Comparison of ENCODE assay signal across 8 mouse cellular contexts in the genomic region with DNA sequence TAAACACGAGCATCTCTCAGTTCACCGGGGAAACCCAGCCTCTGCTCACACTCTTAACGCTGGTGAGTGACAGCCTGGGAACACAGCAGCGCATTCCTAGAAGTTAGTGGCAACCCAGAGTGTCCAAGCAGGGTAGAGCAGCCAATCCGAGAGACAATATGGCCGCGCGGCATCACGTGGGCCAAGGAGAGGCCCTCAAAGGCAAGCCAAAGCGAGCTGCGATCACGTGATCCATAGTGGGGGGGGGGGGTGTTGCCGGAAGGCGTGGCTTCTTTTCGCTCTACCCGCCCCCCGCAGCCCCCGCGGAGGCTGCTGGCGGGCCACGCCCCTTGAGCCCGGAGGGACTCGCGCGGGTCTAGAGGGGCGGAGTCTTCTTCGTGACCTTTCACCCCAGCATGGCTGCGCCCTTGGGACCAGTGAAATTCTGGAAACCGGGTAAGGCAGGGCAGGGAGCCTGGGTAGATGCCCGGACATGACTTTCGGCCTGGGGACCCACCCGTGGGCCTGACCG. TPM values are rescaled to one million over a fixed set of nuclear protein-coding genes. Genes with fewer than 3 reads are reported as not detected.
DNase-seq lines count a peak whose midpoint lies in the region; ATAC-seq lines count a peak whose summit lies in the region.

A gene (plus strand): TSS at position 314 of the 511 bp plus-strand sequence.

- no peaks in the 10 kb centered on the region for H3K36me3 ChIP-seq in hindbrain, embryonic 16.5 days (ENCODE audit: control insufficient read depth, insufficient read depth, low read length)
- no peaks in the 10 kb centered on the region for H3K36me3 ChIP-seq in macrophage (ENCODE audit: inconsistent target)

- H3K27me3 ChIP-seq in hindbrain, embryonic 16.5 days (replicated peaks; ENCODE audit: control insufficient read depth, insufficient read depth, low read length): no peaks in the 10 kb centered on the region

- peak within 1 kb of the TSS; percentile 83 for H3K4me2 ChIP-seq in hindbrain, embryonic 16.5 days (ENCODE audit: low read length)

- DNase-seq in WW6 (ENCODE audit: low read depth, low spot score): peak; percentile 88
- DNase-seq in cerebellum, postnatal 4 days (ENCODE audit: low spot score in 2 of 2): peak; percentile 74 to 89
- peak; percentile 93 for DNase-seq in gastrocnemius, adult 18-20 months (ENCODE audit: low spot score)
- DNase-seq in left cerebral cortex, adult 18-20 months (ENCODE audit: low spot score in 2 of 2): peak; percentile 94 to 95
- peak; percentile 97 for DNase-seq in right cerebral cortex, adult 18-20 months
- peak; percentile 65 for DNase-seq in urinary bladder, postnatal 10 days (ENCODE audit: low spot score)

- peak within 1 kb of the TSS; percentile 86 for H3K9ac ChIP-seq in hindbrain, embryonic 16.5 days (ENCODE audit: low read depth, low read length)

- peak within 1 kb of the TSS; percentile 84 for H3K27ac ChIP-seq in hindbrain, embryonic 16.5 days (ENCODE audit: low read depth, low read length)
- H3K27ac ChIP-seq in macrophage: peak within 1 kb of the TSS; percentile 35

- no peaks in the 10 kb centered on the region for H3K9me3 ChIP-seq in hindbrain, embryonic 16.5 days (ENCODE audit: control insufficient read depth, low read length)

- ATAC-seq in hindbrain, embryonic 16.5 days: peak; percentile 99

- WGBS in hindbrain, embryonic 16.5 days: under 1% methylated on average over 29 of the region's 33 CpGs
- WGBS in macrophage (ENCODE audit: missing documents): 0% methylated on average over 23 of the region's 33 CpGs

- H3K4me1 ChIP-seq in hindbrain, embryonic 16.5 days (ENCODE audit: control insufficient read depth, insufficient read depth, low read depth, low read length): peaks cover 9% of the 10 kb centered on the region

- peaks cover 44% of the 10 kb centered on the region for H3K79me2 ChIP-seq in macrophage (ENCODE audit: inconsistent target)

- H3K4me3 ChIP-seq in hindbrain, embryonic 16.5 days (ENCODE audit: low read length): peak within 1 kb of the TSS; percentile 87
- peak within 1 kb of the TSS; percentile 81 for H3K4me3 ChIP-seq in macrophage (ENCODE audit: inconsistent target)

RNA-seq across cellular contexts. Expression of the gene that starts here (rescaled TPM):
- total RNA-seq in gastrocnemius, adult 18-20 months (2021): 10 to 100 TPM in 1 of 2 experiments, 1 to 10 TPM in 1; 9.5 to 10.9 TPM
- 13.0 and 13.5 TPM in 2 replicates for polyA plus RNA-seq in hindbrain, embryonic 16.5 days (2015; fragmentation: Nextera tagmentation; extraction: Ambion mirVana)
- 10 to 100 TPM; 16.7 to 18.5 TPM for total RNA-seq in left cerebral cortex, adult 18-20 months (2021)
- total RNA-seq in macrophage (2018; cell fraction: chromatin; rRNA removed): 10 to 100 TPM; 22.9 to 64.4 (median 43.5) TPM
- 10 to 100 TPM in 1 of 26 experiments, 1 to 10 TPM in 25; 5.1 to 10.8 (median 7.6) TPM for total RNA-seq in macrophage (2018; cell fraction: cytosol; rRNA removed)
- 10 to 100 TPM in 24 of 26 experiments, 1 to 10 TPM in 2; 7.5 to 37.5 (median 18.6) TPM for total RNA-seq in macrophage (2018; cell fraction: nucleus; rRNA removed)
- polyA plus RNA-seq in macrophage (2018): 5.6 to 7.1 TPM (median 5.9 TPM) in 3 replicates

Comparison
In these comparisons a context has a peak if more than half of its experiments do, and no peak if none do; other contexts are left out.
1. Peak in every context shown above with its lines: DNase-seq, ATAC-seq, H3K4me3 ChIP-seq and H3K27ac ChIP-seq.